Mouse (Mus musculus) adrenal gland, adult 8-10 months (tissue): ENCODE data around the gene Galnt14. TPM values are rescaled to one million over a fixed set of nuclear protein-coding genes. Genes with fewer than 3 reads are reported as not detected.

Experiments
- DNase-seq: peaks from one replicate; pipeline ENCODE4 v3.0.0; 2022
- total RNA-seq, 4 experiments: library from RNA; stranded (reverse); gene quantifications; 2 replicates each; pipeline ENCODE4 v1.2.4; 2022

Galnt14 gene
- total RNA-seq, 4 experiments from 2014 or later = 2.0 to 6.9 (median 4.1) TPM

DNA sequence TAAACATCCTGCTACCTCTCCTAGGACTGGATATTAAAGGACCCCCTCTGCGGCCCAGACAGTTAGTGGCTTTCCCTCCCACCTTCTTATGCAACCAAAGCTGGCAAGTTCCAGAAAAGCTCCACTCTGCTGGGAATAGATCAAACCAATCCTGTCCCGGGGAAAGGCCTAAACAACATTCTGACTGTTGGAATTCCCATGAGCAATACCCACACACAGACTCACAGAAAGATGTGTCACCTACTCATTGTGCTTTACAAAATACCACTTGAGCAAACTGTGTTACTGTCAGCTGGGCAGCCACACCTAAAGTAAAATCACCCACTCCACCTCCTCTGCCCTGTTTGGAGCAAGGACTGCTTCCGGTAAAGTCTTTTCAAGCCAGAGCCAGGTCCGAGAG is 207.6 kb downstream of the Galnt14 start:
- no peak for DNase-seq

- no peak for DNase-seq
Observed at GRCm38 (mm10) chr17:73489519-73489918, 220.7 kb downstream of the Galnt14 start.

- DNase-seq = no peak
Observed at GRCm38 (mm10) chr17:73487792-73488191, 222.5 kb downstream of the Galnt14 start.

- DNase-seq = no peak
Observed at GRCm38 (mm10) chr17:73487380-73487779, 222.9 kb downstream of the Galnt14 start.

DNA sequence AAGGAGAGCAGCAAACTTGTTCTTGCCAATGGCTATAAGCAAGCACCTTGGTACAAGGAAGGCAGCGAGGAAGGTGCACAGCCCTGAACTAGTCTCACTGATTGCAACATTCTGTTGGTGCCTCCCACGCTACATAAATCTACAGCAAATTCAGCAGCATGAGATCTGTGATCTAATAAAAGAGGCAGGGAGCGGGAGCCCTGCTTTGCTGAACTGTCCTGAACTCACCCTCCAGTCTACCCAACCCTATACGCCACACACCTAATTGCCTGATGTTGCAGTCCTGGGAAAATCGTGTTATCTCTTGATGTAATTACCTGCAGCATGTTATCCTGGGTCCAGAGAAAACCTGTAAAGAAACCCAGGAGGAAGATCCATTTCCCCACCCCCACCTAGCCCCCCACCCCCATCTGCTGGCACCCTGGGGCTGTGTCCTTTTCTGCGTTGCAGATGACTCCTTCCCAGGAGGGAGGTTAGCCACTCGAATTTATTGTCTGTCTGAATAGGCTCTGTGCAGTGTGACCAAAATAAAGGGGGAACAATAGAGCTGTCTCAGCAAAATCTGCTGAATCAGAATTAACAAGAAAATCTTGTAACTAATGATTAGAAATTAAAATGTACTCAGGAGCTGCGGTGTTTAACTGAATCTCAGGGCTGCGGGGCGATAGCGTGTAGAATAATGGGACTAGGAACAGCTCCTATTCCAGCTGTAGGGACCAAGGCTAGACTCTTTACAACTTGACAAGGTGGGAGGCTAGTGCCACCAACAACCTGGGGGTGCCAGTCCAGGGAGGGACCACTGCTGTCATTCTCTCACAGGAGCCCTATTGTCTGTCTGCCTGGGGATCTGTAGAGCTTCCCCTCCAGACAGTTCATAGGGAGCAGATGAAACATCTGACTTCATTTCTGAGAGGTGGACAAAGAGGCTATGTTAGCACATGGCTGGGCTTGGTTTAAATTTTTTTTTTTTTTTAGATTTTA is 232.9 kb downstream of the Galnt14 start:
- DNase-seq = no peak

DNA sequence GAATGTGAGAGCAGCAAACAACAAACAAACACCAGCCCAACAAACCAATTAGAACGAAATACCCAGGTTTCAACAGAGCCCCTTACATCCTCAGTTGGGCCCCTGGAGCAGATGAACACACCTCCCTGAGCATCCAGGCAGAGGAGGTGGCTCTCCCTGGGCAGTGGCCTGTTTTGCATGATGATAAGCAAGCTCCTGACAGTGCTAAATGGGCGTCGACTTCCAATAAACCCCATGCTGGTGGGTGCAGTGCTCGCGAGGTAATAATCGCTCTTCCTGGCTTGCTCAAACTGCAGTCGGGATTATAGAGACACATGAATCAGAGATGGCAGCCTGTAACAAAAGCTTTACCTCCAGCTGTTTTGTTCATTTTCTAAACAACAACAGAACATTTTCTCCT is 235.9 kb downstream of the Galnt14 start:
- DNase-seq = no peak

GRCm38 (mm10) chr17:73473012-73473411 is 237.2 kb downstream of the Galnt14 start:
- DNase-seq = no peak

GRCm38 (mm10) chr17:73460874-73461273 is 249.4 kb downstream of the Galnt14 start:
- no peak for DNase-seq

GRCm38 (mm10) chr17:73458741-73459140 is 251.5 kb downstream of the Galnt14 start:
- no peak for DNase-seq

GRCm38 (mm10) chr17:73456551-73456950 is 253.7 kb downstream of the Galnt14 start:
- DNase-seq = no peak

- no peak for DNase-seq
Observed at GRCm38 (mm10) chr17:73453646-73454045, 256.6 kb downstream of the Galnt14 start.

- no peak for DNase-seq
Observed at GRCm38 (mm10) chr17:73452151-73452760, 258.0 kb downstream of the Galnt14 start.

DNA sequence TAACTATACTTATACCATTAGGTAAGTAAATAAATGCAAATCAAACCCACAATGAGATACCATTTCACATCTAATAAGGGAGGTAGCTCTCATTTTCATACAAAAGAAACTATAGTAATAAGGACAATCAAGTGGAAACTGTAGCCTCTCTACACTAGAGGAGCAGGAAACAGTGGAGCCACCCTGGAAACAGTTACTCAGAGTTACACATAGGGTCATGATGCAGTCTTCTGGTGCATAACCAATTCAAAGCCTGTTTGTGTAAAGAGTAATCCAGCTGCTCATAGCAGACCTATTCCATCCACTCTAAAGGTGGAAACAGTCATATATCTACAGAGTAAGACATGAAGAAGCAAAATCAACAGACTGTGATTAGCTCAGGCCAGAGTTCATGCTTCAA is 261.1 kb downstream of the Galnt14 start:
- DNase-seq = no peak

Other genes starting within 250 kb of the Galnt14 start
- gene Ehd3, start 93.7 kb upstream of the Galnt14 start, total RNA-seq = 100 to 1,000 TPM in 1 of 4 experiments, 10 to 100 TPM in 3; 57.1 to 102 (median 78.3) TPM
- gene Xdh, start 239.7 kb upstream of the Galnt14 start, total RNA-seq = 100 to 1,000 TPM; 136 to 432 (median 285) TPM